Mouse (Mus musculus): Measurements from ENCODE around the gene B4galnt4. TPM values are rescaled to one million over a fixed set of nuclear protein-coding genes. Genes with fewer than 3 reads are reported as not detected.
"Not testable (repeated sequence)": the region's sequence is repeated elsewhere in the genome, so short reads cannot be mapped to it uniquely, and the experiment has no call there.

Gene B4galnt4
- polyA plus RNA-seq (2015; fragmentation: Nextera tagmentation; extraction: Ambion mirVana) = 59.5 and 65.7 TPM in 2 replicates

- peak within 1 kb of the TSS; percentile 94 for H3K27ac ChIP-seq (ENCODE audit: low read length)
- peaks cover 18% of the 10 kb centered on the region for H3K36me3 ChIP-seq (ENCODE audit: control insufficient read depth, insufficient read depth, low read length)
- H3K9ac ChIP-seq (ENCODE audit: low read depth, low read length) = peak within 1 kb of the TSS; percentile 100
- peak within 1 kb of the TSS; percentile 82 for H3K4me3 ChIP-seq (ENCODE audit: low read depth, low read length)
- peak; percentile 99 for ATAC-seq
- H3K27me3 ChIP-seq (ENCODE audit: control insufficient read depth, insufficient read depth, low read depth, low read length) = no peaks in the 10 kb centered on the region
- peaks cover 21% of the 10 kb centered on the region for H3K4me1 ChIP-seq (ENCODE audit: control insufficient read depth, insufficient read depth, low read length)
- H3K4me2 ChIP-seq (ENCODE audit: low read length) = peak within 1 kb of the TSS; percentile 61
- WGBS = 0% methylated on average over 70 of the region's 72 CpGs
- no peaks in the 10 kb centered on the region for H3K9me3 ChIP-seq (replicated peaks; ENCODE audit: control insufficient read depth, low read length, poor library complexity, severe bottlenecking)
Measured at GRCm38 (mm10) chr7:141060426-141061242, at the start of gene B4galnt4. Gene B4galnt4, plus strand, starts transcription at chr7:141061104.

DNA sequence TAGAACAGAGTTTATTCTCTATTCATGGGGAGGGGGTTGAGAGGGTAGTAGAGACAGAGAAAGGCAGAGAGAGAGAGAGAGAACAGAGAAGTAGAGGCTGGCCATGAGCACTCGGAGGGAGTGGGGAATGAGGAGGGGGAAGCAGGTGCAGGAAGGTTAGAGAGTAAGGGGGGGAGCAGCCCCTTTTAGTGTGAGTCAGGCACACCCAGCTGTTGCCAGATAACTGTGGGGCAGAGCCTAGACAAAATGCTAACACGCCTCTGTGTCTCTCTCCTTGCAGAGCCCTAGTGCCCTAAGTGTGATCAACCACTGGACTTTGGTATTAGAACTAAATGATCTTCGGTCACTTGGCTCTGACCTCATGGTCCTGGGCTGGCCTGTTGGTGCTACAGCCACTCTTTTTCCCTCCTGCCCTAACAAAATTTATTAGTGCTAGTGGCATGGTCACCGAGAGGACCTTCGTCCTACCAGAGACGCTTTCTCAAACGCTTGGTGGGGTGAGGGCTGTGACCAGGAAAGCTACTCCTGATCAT is 49.6 kb upstream of the B4galnt4 start:
- Histone ChIP-seq H3K4me1 (ENCODE audit: control insufficient read depth, insufficient read depth, low read length) (no peaks in the 10 kb centered on the region), H3K4me3 (ENCODE audit: low read depth, low read length) (no peak overlapping the region), H3K9ac (ENCODE audit: low read depth, low read length) (no peak overlapping the region), H3K4me2 (ENCODE audit: low read length) (no peak overlapping the region), H3K27ac (ENCODE audit: low read length) (no peak overlapping the region), H3K9me3 (replicated peaks; ENCODE audit: control insufficient read depth, low read length, poor library complexity, severe bottlenecking) (no peaks in the 10 kb centered on the region), H3K36me3 (ENCODE audit: control insufficient read depth, insufficient read depth, low read length) (no peaks in the 10 kb centered on the region), H3K27me3 (ENCODE audit: control insufficient read depth, insufficient read depth, low read depth, low read length) (no peaks in the 10 kb centered on the region)
- no peak for ATAC-seq
- 88% methylated on average over 7 of the region's 7 CpGs for WGBS

DNA sequence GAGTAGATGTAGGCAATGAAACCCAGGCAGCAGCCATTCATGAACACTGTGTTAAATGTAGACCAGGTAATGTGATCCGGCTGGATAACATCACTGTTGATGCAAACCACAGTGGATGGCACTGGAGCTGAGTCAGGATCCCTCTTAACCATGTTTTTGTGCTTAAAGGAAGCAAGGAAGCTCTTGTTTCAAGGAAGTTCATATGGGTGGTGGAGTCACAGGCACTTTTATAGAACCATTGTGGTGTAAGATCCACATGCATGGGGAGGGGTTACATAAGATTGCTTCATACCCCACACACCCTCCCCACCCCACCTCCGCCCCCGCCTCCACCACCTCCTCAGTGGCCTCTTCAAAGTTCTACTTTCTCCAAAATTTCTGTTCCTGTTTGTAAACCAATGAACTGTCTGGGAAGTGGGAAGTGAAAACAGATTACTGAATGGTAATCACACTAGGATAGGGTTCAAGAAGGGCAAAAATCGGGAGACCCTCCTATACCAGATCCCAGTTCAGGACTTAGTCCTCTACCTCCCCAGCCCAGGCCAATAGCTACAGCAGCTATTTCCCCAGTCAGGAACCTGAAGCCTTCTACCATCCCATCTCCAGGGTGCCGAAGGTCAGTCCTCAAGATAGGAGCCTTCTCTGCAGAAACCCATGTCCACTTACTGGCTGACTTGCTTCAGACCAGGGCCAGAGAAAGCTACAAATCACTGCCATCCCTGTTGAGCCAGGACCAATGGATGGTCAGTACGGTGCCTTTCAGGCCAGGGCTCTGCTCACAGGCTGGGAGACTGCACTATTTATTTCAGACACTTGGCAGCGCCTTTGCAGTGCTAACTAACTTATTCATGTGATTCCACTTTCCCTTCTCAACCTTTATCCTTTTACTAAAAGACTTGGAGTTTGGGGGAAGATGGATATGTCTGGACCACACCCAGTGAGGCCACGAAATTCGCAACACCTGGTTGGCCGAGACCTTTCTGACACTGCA is 43.9 kb upstream of the B4galnt4 start:
- Histone ChIP-seq H3K27ac (ENCODE audit: low read length) (no peak overlapping the region), H3K4me1 (ENCODE audit: control insufficient read depth, insufficient read depth, low read length) (no peaks in the 10 kb centered on the region), H3K9ac (ENCODE audit: low read depth, low read length) (no peak overlapping the region), H3K4me2 (ENCODE audit: low read length) (no peak overlapping the region), H3K36me3 (ENCODE audit: control insufficient read depth, insufficient read depth, low read length) (no peaks in the 10 kb centered on the region), H3K4me3 (ENCODE audit: low read depth, low read length) (no peak overlapping the region), H3K27me3 (ENCODE audit: control insufficient read depth, insufficient read depth, low read depth, low read length) (no peaks in the 10 kb centered on the region), H3K9me3 (replicated peaks; ENCODE audit: control insufficient read depth, low read length, poor library complexity, severe bottlenecking) (no peaks in the 10 kb centered on the region)
- 85% methylated on average over 10 of the region's 10 CpGs for WGBS
- ATAC-seq = no peak

- not testable (repeated sequence) for H3K9me3 ChIP-seq (replicated peaks; ENCODE audit: control insufficient read depth, low read length, poor library complexity, severe bottlenecking); H3K27me3 ChIP-seq (ENCODE audit: control insufficient read depth, insufficient read depth, low read depth, low read length); H3K36me3 ChIP-seq (ENCODE audit: control insufficient read depth, insufficient read depth, low read length); H3K4me3 ChIP-seq (ENCODE audit: low read depth, low read length); H3K27ac ChIP-seq (ENCODE audit: low read length); ATAC-seq; H3K9ac ChIP-seq (ENCODE audit: low read depth, low read length); H3K4me2 ChIP-seq (ENCODE audit: low read length); H3K4me1 ChIP-seq (ENCODE audit: control insufficient read depth, insufficient read depth, low read length)
- WGBS = 100% methylated on average over 1 of the region's 1 CpGs
Measured at GRCm38 (mm10) chr7:141017824-141018223, 43.1 kb upstream of the B4galnt4 start, which contains the start of gene Ifitm6. Gene Ifitm6, minus strand, starts transcription at chr7:141017924.

- H3K4me3 ChIP-seq (ENCODE audit: low read depth, low read length) = no peak overlapping the region
- H3K4me2 ChIP-seq (ENCODE audit: low read length) = no peak overlapping the region
- no peaks in the 10 kb centered on the region for H3K27me3 ChIP-seq (ENCODE audit: control insufficient read depth, insufficient read depth, low read depth, low read length)
- ATAC-seq = no peak
- WGBS = 93% methylated on average over 5 of the region's 5 CpGs
- H3K4me1 ChIP-seq (ENCODE audit: control insufficient read depth, insufficient read depth, low read length) = no peaks in the 10 kb centered on the region
- no peak overlapping the region for H3K9ac ChIP-seq (ENCODE audit: low read depth, low read length)
- H3K27ac ChIP-seq (ENCODE audit: low read length) = no peak overlapping the region
- no peaks in the 10 kb centered on the region for H3K9me3 ChIP-seq (replicated peaks; ENCODE audit: control insufficient read depth, low read length, poor library complexity, severe bottlenecking)
- no peaks in the 10 kb centered on the region for H3K36me3 ChIP-seq (ENCODE audit: control insufficient read depth, insufficient read depth, low read length)
Measured at GRCm38 (mm10) chr7:141019028-141019427, 41.9 kb upstream of the B4galnt4 start.

DNA sequence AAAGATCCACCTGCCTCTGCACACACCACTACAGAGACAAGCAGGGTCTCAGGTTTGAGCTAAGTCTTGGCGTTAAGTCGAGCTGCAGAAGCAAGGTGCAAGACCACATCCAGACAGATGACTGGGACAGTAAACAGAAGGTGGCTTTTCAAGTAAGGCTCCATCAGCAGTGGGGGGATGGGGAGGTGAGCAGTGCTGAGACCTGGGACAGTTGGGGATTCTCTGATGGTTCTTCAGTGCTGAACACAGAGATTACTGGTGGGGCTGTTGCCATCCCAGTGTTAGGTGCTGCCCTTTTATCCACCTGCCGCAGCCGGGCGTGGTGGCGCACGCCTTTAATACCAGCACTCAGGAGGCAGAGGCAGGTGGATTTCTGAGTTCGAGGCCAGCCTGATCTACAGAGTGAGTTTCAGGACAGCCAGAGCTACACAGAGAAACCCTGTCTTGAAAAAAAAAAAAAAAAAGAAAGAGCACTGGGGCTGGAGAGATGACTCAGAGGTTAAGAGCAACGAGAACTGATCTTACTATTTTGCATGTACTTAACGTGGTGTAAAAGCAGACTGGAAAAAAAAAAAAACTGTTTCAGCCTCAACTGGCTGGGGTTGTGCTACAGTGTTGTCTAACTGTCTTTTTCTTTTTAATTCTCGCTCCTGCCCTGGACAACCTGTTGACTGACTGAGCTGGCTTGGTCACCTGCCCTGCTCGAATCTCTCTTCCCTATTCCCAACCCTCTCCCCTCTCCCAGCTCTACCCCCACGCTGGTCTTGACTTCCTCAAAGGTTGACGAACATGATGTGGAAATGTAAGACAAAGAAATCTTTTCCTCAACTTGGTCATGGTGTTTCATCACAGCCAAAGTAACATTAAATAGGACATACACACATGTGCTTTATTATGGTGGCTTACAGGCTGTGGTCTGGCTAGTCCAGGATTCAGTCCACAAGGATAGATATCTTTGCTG is 39.1 kb upstream of the B4galnt4 start:
- no peak overlapping the region for H3K9ac ChIP-seq (ENCODE audit: low read depth, low read length)
- no peak overlapping the region for H3K4me3 ChIP-seq (ENCODE audit: low read depth, low read length)
- no peak overlapping the region for H3K4me2 ChIP-seq (ENCODE audit: low read length)
- H3K27ac ChIP-seq (ENCODE audit: low read length) = no peak overlapping the region
- H3K4me1 ChIP-seq (ENCODE audit: control insufficient read depth, insufficient read depth, low read length) = peaks cover 11% of the 10 kb centered on the region
- 88% methylated on average over 14 of the region's 14 CpGs for WGBS
- ATAC-seq = no peak
- H3K27me3 ChIP-seq (ENCODE audit: control insufficient read depth, insufficient read depth, low read depth, low read length) = no peaks in the 10 kb centered on the region
- H3K36me3 ChIP-seq (ENCODE audit: control insufficient read depth, insufficient read depth, low read length) = no peaks in the 10 kb centered on the region
- H3K9me3 ChIP-seq (replicated peaks; ENCODE audit: control insufficient read depth, low read length, poor library complexity, severe bottlenecking) = no peaks in the 10 kb centered on the region

GRCm38 (mm10) chr7:141024865-141025838 is 35.8 kb upstream of the B4galnt4 start:
- Histone ChIP-seq H3K4me3 (ENCODE audit: low read depth, low read length) (no peak overlapping the region), H3K9me3 (replicated peaks; ENCODE audit: control insufficient read depth, low read length, poor library complexity, severe bottlenecking) (no peaks in the 10 kb centered on the region), H3K4me2 (ENCODE audit: low read length) (no peak overlapping the region), H3K4me1 (ENCODE audit: control insufficient read depth, insufficient read depth, low read length) (peaks cover 11% of the 10 kb centered on the region), H3K27ac (ENCODE audit: low read length) (peak overlapping the region; percentile 70), H3K9ac (ENCODE audit: low read depth, low read length) (no peak overlapping the region), H3K27me3 (ENCODE audit: control insufficient read depth, insufficient read depth, low read depth, low read length) (no peaks in the 10 kb centered on the region), H3K36me3 (ENCODE audit: control insufficient read depth, insufficient read depth, low read length) (no peaks in the 10 kb centered on the region)
- peak; percentile 83 for ATAC-seq
- WGBS = 22% methylated on average over 5 of the region's 6 CpGs

All from midbrain, embryonic 16.5 days (tissue).